ENCODE assay signal across 9 mouse cellular contexts in the genomic region with DNA sequence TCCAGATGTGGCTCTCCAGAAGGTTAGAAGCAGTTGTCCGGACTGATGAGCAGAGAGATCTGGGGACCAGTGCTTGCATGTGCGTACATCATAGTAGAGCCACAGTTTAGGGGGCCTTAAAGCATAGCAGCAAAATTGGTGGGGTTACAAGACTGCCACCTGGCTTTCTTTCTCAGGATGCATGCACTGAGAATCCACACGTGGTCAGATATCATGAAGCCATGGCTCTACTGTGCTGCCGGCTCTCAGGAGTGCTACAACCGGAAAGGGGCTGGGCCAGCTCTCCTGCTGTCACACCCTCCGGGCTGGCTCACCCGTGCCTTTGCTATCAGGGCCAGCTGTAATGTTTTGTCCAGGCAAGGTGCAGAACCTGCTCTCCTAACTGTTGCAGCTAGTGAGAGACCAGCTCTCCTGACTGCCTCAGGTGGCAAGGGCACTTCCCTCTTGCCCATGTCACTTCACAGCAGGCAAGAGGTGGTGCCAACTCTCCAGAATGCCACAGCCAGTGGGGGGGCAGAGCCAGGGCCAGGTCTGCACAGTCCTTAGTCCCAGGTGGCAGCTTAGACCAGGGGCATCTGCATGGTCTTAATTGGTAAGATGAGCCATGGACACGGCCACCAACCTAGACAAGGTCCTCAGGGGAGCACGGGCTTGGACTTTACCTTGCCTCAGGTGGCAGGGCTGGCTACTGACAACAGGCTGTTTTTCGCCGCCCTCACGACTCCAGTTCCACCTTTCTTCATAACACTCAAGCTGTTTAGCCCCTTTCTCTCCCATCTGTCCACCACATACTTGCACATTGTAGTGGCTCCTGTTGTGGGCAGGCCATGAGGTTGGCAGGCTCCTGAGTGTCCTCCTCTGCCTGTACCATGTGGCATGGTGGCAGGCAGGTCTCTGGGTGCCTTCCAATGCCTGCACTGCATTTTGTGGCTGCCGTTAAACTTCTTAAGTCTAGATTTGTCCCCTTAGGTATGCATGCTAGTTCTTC. TPM values are rescaled to one million over a fixed set of nuclear protein-coding genes. Genes with fewer than 3 reads are reported as not detected.
DNase-seq lines count a peak whose midpoint lies in the region; ATAC-seq and TF ChIP-seq lines count a peak whose summit lies in the region.
"Had no signal": no experiment of that assay in that cellular context is flagged by ENCODE, and none has a peak within 500 bp of the region (broad histone marks: within the 10 kb centered on the region; RNA-seq: fewer than 3 reads in every experiment).

No protein-coding gene starts in this region.

- no peak overlapping the region for H3K4me3 ChIP-seq in left cerebral cortex, adult 2 months
- H3K4me3 ChIP-seq in heart, embryonic 14.5 days (ENCODE audit: control insufficient read depth in 1 of 2, insufficient read depth in 1 of 2, low read depth in 1 of 2, low read length in 2 of 2): no peak overlapping the region
- H3K4me3 ChIP-seq: myocyte had no signal

- no peaks in the 10 kb centered on the region for H3K36me3 ChIP-seq in heart, embryonic 14.5 days (ENCODE audit: control insufficient read depth, insufficient read depth, low read length)

- H3K27me3 ChIP-seq in heart, embryonic 14.5 days (ENCODE audit: control insufficient read depth, insufficient read depth, low read length): no peaks in the 10 kb centered on the region

- no peak overlapping the region for H3K27ac ChIP-seq in left cerebral cortex, adult 2 months
- H3K27ac ChIP-seq in heart, embryonic 14.5 days (replicated peaks in 1 of 2; ENCODE audit: control insufficient read depth in 1 of 2, insufficient read depth in 1 of 2, low read depth in 2 of 2, low read length in 2 of 2): no peak overlapping the region

- peak; percentile 5; the same call in 1 of the 2 replicates for TF ChIP-seq CTCF in left cerebral cortex, adult 2 months (IDR thresholded peaks at IDR 0.05)

- H3K4me1 ChIP-seq in heart, embryonic 14.5 days (ENCODE audit: control insufficient read depth in 2 of 2, insufficient read depth in 2 of 2, low read length in 2 of 2): peaks cover 3 to 4% of the 10 kb centered on the region in 2 experiments; a peak in 2 of 4 replicates

- peaks cover 8% of the 10 kb centered on the region for H3K9me3 ChIP-seq in heart, embryonic 14.5 days (ENCODE audit: control insufficient read depth, low read length)

- no peak for DNase-seq in left cerebral cortex, adult 2 months (ENCODE audit: extremely low spot score in 1 of 2, low spot score in 2 of 2)
- no peak for DNase-seq in left cerebral cortex, postnatal 14 days (ENCODE audit: low spot score in 2 of 2)
- peak; percentile 57 for DNase-seq in ZHBTc4 (ENCODE audit: low read depth, low spot score)
- DNase-seq in liver: peak; percentile 59
- peak; percentile 15 to 30 for DNase-seq in spleen, postnatal 14 days (ENCODE audit: low spot score in 2 of 2)
- no peak for DNase-seq in frontal cortex, postnatal 10 days (ENCODE audit: low spot score in 2 of 2)
- DNase-seq in adrenal gland, postnatal 25 days: no peak

- peak; percentile 65; the same call in 1 of the 2 replicates for ATAC-seq in heart, embryonic 14.5 days (ENCODE audit: insufficient number of reproducible peaks, insufficient read depth, low FRiP score, low read depth)

- 59% methylated on average over 13 of the region's 13 CpGs for WGBS in heart, embryonic 14.5 days

- intact Hi-C loops in left cerebral cortex, adult 2 months (cut with DNase I): no loop called here
- intact Hi-C loops in left cerebral cortex, postnatal 14 days (cut with DNase I): no loop called here

- H3K4me2 ChIP-seq in heart, embryonic 14.5 days (ENCODE audit: low read length): no peak overlapping the region

- no peak overlapping the region for H3K9ac ChIP-seq in heart, embryonic 14.5 days (ENCODE audit: low read length)

RNA-seq across cellular contexts. Expression of a gene that starts 13.6 kb away (rescaled TPM):
- 10 to 100 TPM; 21.9 to 23.1 TPM for total RNA-seq in left cerebral cortex, adult 2 months (2021)
- total RNA-seq in left cerebral cortex, postnatal 14 days (2021): 10 to 100 TPM; 20.5 to 24.0 TPM
- 36.2 and 36.6 TPM in 2 replicates for polyA plus RNA-seq in heart, embryonic 14.5 days (2014; fragmentation: Nextera tagmentation; extraction: Ambion mirVana)
- 43.8 and 67.2 TPM in 2 replicates for total RNA-seq in adrenal gland, postnatal 25 days (2021)

RNA-seq across cellular contexts. Expression of a gene that starts 29.0 kb away (rescaled TPM):
- 10 to 100 TPM; 21.6 to 22.8 TPM for total RNA-seq in left cerebral cortex, adult 2 months (2021)
- total RNA-seq in left cerebral cortex, postnatal 14 days (2021): 10 to 100 TPM; 32.3 to 34.6 TPM
- polyA plus RNA-seq in heart, embryonic 14.5 days (2014; fragmentation: Nextera tagmentation; extraction: Ambion mirVana): 106 and 116 TPM in 2 replicates
- 47.2 and 49.3 TPM in 2 replicates for total RNA-seq in adrenal gland, postnatal 25 days (2021)

RNA-seq across cellular contexts. Expression of a gene that starts 59.2 kb away (rescaled TPM):
- 10 to 100 TPM; 15.4 to 17.1 TPM for total RNA-seq in left cerebral cortex, adult 2 months (2021)
- 10 to 100 TPM; 15.0 to 15.8 TPM for total RNA-seq in left cerebral cortex, postnatal 14 days (2021)
- polyA plus RNA-seq in heart, embryonic 14.5 days (2014; fragmentation: Nextera tagmentation; extraction: Ambion mirVana): 12.4 and 12.9 TPM in 2 replicates
- 31.3 and 38.2 TPM in 2 replicates for total RNA-seq in adrenal gland, postnatal 25 days (2021)

Comparison
In these comparisons a context has a peak if more than half of its experiments do, and no peak if none do; other contexts are left out.
1. DNase-seq: peak in ZHBTc4 (single experiment), liver (single experiment) and spleen, postnatal 14 days (2 of 2); none in left cerebral cortex, adult 2 months (0 of 2), left cerebral cortex, postnatal 14 days (0 of 2), frontal cortex, postnatal 10 days (0 of 2) and adrenal gland, postnatal 25 days (single experiment).